Mouse (Mus musculus) testis, postnatal 14 days (tissue): ENCODE data around the gene Gm436.

Source experiments
- DNase-seq: peaks from one replicate; pipeline ENCODE4 v3.0.0; 2021; ENCODE audit warnings: low spot score

Gene Gm436

GRCm38 (mm10) chr4:144686268-144686667, at the start of gene Gm436:
Gm436 (minus strand) TSS chr4:144686368.
- DNase-seq: no peak

- DNase-seq: no peak
Observed at GRCm38 (mm10) chr4:144721304-144721703, 35.1 kb upstream of the Gm436 start, which contains the start of gene Gm13178. Gm13178 (minus strand) TSS chr4:144721404.

- no peak for DNase-seq
Observed at GRCm38 (mm10) chr4:144719691-144720090, 33.5 kb upstream of the Gm436 start.

GRCm38 (mm10) chr4:144718288-144718687, 32.1 kb upstream of the Gm436 start:
- no peak for DNase-seq

- no peak for DNase-seq
Observed at GRCm38 (mm10) chr4:144638263-144638662, 47.9 kb downstream of the Gm436 start.
